Mouse (Mus musculus) C2C12 (cell line): ENCODE results near the gene Zfp507.

Experiments
- CTCF ChIP-seq: IDR thresholded peaks from one replicate; pipeline ENCODE4 v1.5.1; 2011; ENCODE audit not compliant: control insufficient read depth, insufficient read depth, insufficient read length
- MAX ChIP-seq: IDR thresholded peaks from one replicate; pipeline ENCODE4 v1.6.1; 2011; ENCODE audit warnings: mild to moderate bottlenecking, control low read depth
- MYOD1 ChIP-seq: IDR thresholded peaks from one replicate; pipeline ENCODE4 v1.6.1; 2011; ENCODE audit warnings: low read depth; ENCODE audit not compliant: control insufficient read depth, insufficient read length
- MYOG ChIP-seq: IDR thresholded peaks from one replicate; pipeline ENCODE4 v1.6.1; 2011; ENCODE audit not compliant: control insufficient read depth, insufficient read length; ENCODE audit errors: extremely low read depth
- USF1 ChIP-seq: IDR thresholded peaks from one replicate; pipeline ENCODE4 v1.6.1; 2011; ENCODE audit warnings: low read depth, mild to moderate bottlenecking, control low read depth, moderate library complexity

- no peak for TF ChIP-seq USF1
- TF ChIP-seq CTCF, result no peak
- no peak for TF ChIP-seq MYOG
- no peak for TF ChIP-seq MAX
- TF ChIP-seq MYOD1, result no peak
Observed at GRCm38 (mm10) chr7:35822320-35822719, 19.5 kb upstream of the Zfp507 start.
